Mouse (Mus musculus) ES-E14 (cell line): ENCODE results near the gene Gm960. TPM values are rescaled to one million over a fixed set of nuclear protein-coding genes. Genes with fewer than 3 reads are reported as not detected.

Source experiments
- DNase-seq: peaks from one replicate; pipeline ENCODE4 v3.0.0-alpha.2; 2013; ENCODE audit warnings: low read depth, low spot score
- H3K27ac ChIP-seq: 2 replicates; pipeline ENCODE4 v1.5.1; 2012; ENCODE audit warnings: low read depth, mild to moderate bottlenecking, low read length, moderate library complexity, mixed read lengths; ENCODE audit not compliant: poor library complexity, insufficient read depth, severe bottlenecking
- H3K36me3 ChIP-seq: 2 replicates; pipeline ENCODE4 v1.6.1; 2012; ENCODE audit warnings: mild to moderate bottlenecking, low read length, moderate library complexity, mixed read lengths; ENCODE audit not compliant: control insufficient read depth, poor library complexity, insufficient read depth, severe bottlenecking
- H3K4me1 ChIP-seq, 2 experiments: fragments of 150-350 bp in 1 of 2; sonication (generic) in 1 of 2; 2 replicates each; pipeline ENCODE4 v1.6.1; 2012; ENCODE audit warnings: low read length in 2 of 2, mild to moderate bottlenecking in 1 of 2, mixed read lengths in 1 of 2; ENCODE audit not compliant: control insufficient read depth in 2 of 2, insufficient read depth in 2 of 2, poor library complexity in 1 of 2
- H3K4me3 ChIP-seq, 2 experiments: fragments of 150-350 bp in 1 of 2; sonication (generic) in 1 of 2; 2 replicates each; pipeline ENCODE4 v1.5.1; 2012; ENCODE audit warnings: low read length in 2 of 2, low read depth in 1 of 2, mild to moderate bottlenecking in 1 of 2, mixed read lengths in 1 of 2; ENCODE audit not compliant: insufficient read depth in 1 of 2, poor library complexity in 1 of 2, severe bottlenecking in 1 of 2
- H3K9ac ChIP-seq: 2 replicates; pipeline ENCODE4 v1.6.1; 2012; ENCODE audit warnings: low read depth, mild to moderate bottlenecking, low read length, mixed read lengths; ENCODE audit not compliant: poor library complexity, insufficient read depth, severe bottlenecking
- H3K9me3 ChIP-seq: fragments of 150-350 bp; sonication (generic); 2 replicates; pipeline ENCODE4 v1.6.1; 2012; ENCODE audit warnings: low read depth, mild to moderate bottlenecking, low read length; ENCODE audit not compliant: control insufficient read depth, insufficient read depth
- CHD2 ChIP-seq: IDR thresholded peaks from 2 replicates; pipeline ENCODE4 v1.6.1; 2014; ENCODE audit warnings: mild to moderate bottlenecking, low read depth, low read length, inconsistent platforms
- HCFC1 ChIP-seq: IDR thresholded peaks from 2 replicates; pipeline ENCODE4 v1.6.1; 2012; ENCODE audit warnings: low read length, inconsistent platforms, borderline replicate concordance; ENCODE audit not compliant: insufficient read depth
- MAFK ChIP-seq: IDR thresholded peaks from 2 replicates; pipeline ENCODE4 v1.6.1; 2014; ENCODE audit warnings: mild to moderate bottlenecking, low read depth, low read length, inconsistent platforms; ENCODE audit not compliant: insufficient read depth
- ZC3H11A ChIP-seq: IDR thresholded peaks from 2 replicates; pipeline ENCODE4 v1.6.1; 2012; ENCODE audit warnings: low read depth, mild to moderate bottlenecking, inconsistent platforms, low read length, borderline replicate concordance
- ZNF384 ChIP-seq: IDR thresholded peaks from 2 replicates; pipeline ENCODE4 v1.6.1; 2012; ENCODE audit warnings: low read depth, low read length, inconsistent platforms
- in situ Hi-C, 2 experiments: fragments of 600-800 bp; cut with MboI; formaldehyde crosslinking; loops; one replicate each; pipeline ENCODE4 v1.15.1; 2025; ENCODE audit warnings: low sequenced_read_pairs in 2 of 2, inconsistent platforms in 1 of 2; ENCODE audit not compliant: unreplicated experiment in 2 of 2
- total RNA-seq: library from RNA; depleted of rRNA; stranded (reverse); fragments of 300-350 nt; gene quantifications from 2 replicates; pipeline ENCODE4 v1.2.3, GENCODE M21; 2012

Gm960 gene
- total RNA-seq, 1 experiment = 1.1 TPM

DNA sequence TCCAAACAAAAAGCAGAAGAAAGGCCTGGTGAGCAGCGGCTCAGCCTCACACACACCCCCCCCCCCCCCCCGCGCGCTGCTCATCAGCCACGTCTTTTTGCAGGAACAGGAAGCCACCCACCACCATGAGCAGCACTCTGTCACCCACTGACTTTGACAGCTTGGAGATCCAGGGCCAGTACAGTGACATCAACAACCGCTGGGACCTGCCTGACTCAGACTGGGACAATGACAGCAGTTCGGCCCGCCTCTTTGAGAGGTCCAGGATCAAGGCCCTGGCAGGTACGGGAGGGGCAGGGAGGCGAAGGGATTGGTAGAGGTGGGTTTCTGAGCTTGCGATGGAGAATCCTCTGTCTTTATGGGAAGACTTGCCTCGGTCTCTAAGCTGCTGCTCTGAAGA is 20.2 kb upstream of the Gm960 start:
- Histone ChIP-seq H3K9ac (no peak overlapping the region), H3K27ac (peak overlapping the region; percentile 18; the same call in 1 of the 2 replicates), H3K4me1 (peaks cover 2 to 36% of the 10 kb centered on the region in 2 experiments; a peak in 3 of 4 replicates), H3K4me3 (no peak overlapping the region), H3K9me3 (no peaks in the 10 kb centered on the region), H3K36me3 (no peaks in the 10 kb centered on the region)
- TF ChIP-seq ZC3H11A (no peak), CHD2 (no peak), MAFK (no peak), ZNF384 (no peak), HCFC1 (no peak)
- no peak for DNase-seq
- in situ Hi-C loops = no loop called here

DNA sequence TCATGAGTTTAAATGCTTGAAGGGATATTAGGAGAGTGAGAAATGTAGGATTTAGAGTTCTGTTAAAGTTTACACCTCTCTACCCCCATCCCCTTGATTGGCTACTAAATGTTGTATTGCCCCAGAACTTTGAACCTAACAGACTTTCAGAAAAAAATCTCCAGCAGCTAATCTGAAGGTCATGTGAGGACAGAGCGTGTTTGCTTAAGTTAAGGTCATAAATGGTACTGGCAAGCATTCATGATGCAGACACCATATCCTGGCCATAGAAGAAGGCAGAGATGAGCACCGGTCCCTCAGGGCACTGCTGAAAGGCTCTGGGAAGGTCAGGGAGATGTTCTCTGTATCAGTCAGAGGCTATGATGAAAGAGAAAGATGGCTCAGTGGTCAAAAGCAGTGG is 18.8 kb upstream of the Gm960 start:
- H3K9ac ChIP-seq = no peak overlapping the region
- peaks cover 2 to 35% of the 10 kb centered on the region in 2 experiments; a peak in 3 of 4 replicates for H3K4me1 ChIP-seq
- in situ Hi-C loops = no loop called here
- DNase-seq = no peak
- no peaks in the 10 kb centered on the region for H3K9me3 ChIP-seq
- H3K36me3 ChIP-seq = no peaks in the 10 kb centered on the region
- TF ChIP-seq CHD2 = no peak
- TF ChIP-seq ZNF384 = no peak
- no peak for TF ChIP-seq ZC3H11A
- no peak for TF ChIP-seq HCFC1
- TF ChIP-seq MAFK = no peak
- no peak overlapping the region for H3K27ac ChIP-seq
- no peak overlapping the region for H3K4me3 ChIP-seq

DNA sequence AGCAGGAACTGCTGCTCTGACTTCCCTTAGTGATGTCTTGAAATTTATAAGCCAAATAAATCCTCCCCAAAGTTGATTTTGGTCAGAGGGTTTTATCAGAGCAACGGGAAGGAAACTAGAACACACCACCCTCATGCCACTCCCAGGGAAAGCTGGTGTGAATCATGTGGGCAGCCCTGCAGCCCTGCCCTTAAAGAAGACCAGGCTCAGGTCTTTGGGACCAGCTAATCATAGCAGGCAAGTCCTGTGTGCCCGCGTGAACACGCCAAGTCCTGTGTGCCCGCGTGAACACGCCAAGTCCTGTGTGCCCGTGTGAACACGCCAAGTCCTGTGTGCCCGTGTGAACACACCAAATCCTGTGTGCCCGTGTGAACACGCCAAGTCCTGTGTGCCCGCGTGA is 18.3 kb upstream of the Gm960 start:
- Histone ChIP-seq H3K27ac (no peak overlapping the region), H3K4me1 (peaks cover 2 to 30% of the 10 kb centered on the region in 2 experiments; a peak in 3 of 4 replicates), H3K36me3 (no peaks in the 10 kb centered on the region), H3K9ac (no peak overlapping the region), H3K4me3 (no peak overlapping the region), H3K9me3 (no peaks in the 10 kb centered on the region)
- TF ChIP-seq ZC3H11A (no peak), MAFK (no peak), CHD2 (no peak), HCFC1 (no peak), ZNF384 (no peak)
- no peak for DNase-seq
- in situ Hi-C loops = no loop called here

DNA sequence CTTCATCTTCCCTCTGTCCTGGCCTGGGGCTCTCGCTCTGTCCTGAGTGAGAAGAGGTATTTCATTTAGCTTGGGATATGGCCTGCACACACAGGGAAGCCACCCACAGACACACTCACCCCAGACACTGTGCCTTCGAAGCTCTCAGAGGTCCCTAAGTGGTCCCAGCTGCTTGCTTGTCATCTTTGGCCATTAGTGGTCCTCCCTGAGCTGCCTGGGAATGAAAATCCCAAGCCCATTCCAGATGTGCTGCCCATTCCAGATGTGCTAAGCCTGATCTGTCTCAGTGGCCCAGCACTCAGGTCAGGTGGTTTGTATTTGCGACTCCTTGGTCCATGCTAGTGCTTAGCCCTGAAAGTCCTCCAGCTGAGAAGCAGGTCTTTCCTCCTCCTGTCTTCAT is 15.4 kb upstream of the Gm960 start:
- Histone ChIP-seq H3K9me3 (no peaks in the 10 kb centered on the region), H3K36me3 (no peaks in the 10 kb centered on the region), H3K9ac (no peak overlapping the region), H3K27ac (no peak overlapping the region), H3K4me1 (peaks cover 0 to 12% of the 10 kb centered on the region in 2 experiments; a peak in 2 of 4 replicates), H3K4me3 (no peak overlapping the region)
- no peak for DNase-seq
- no peak for TF ChIP-seq CHD2
- TF ChIP-seq ZNF384 = no peak
- TF ChIP-seq HCFC1 = no peak
- TF ChIP-seq MAFK = no peak
- TF ChIP-seq ZC3H11A = no peak
- in situ Hi-C loops = no loop called here

DNA sequence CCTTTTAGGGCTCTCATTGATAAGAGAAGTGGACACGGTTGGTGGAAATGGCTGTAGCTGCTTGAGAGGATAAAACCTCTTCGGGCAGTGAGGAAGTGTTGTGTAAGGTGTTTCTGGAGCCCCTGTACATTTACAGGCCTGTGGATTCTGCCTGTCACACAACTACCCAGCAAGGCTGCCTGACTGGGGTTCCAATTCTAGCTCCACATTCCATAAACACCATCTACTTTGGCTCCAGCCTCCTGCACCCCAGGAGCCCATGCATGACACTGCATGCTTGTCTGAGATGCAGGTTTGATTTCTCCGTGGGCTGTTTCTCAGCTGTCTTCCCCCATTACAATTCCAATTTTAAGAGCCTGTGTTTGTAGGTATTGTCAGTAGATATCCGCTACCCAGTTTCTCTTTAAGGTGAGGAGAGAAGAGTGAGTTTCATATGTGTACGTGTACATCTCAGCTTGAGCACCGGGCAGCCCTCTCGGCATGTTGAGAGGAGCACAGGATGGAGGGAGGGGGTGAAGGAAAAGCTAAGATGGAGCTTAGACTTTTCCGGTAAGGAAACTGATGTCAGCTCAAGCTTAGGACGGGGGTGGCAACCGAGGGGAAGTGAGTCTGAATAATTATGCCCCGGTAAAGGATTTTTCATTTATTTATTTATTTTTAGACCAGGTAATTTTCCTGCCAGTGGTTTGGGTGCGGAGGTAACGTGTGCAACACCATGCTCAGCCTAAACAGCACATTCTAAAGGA is 14.5 kb upstream of the Gm960 start:
- no peaks in the 10 kb centered on the region for H3K9me3 ChIP-seq
- 0 out of 2 replicates have a peak overlapping the region, but pooled peaks have one; percentile 65 for H3K9ac ChIP-seq
- no peak for TF ChIP-seq ZNF384
- TF ChIP-seq MAFK = no peak
- TF ChIP-seq CHD2 = no peak
- TF ChIP-seq ZC3H11A = no peak
- no peak for TF ChIP-seq HCFC1
- no peak for DNase-seq
- H3K36me3 ChIP-seq = no peaks in the 10 kb centered on the region
- in situ Hi-C loops = no loop called here
- H3K27ac ChIP-seq = no peak overlapping the region
- H3K4me1 ChIP-seq = peaks cover 0 to 6% of the 10 kb centered on the region in 2 experiments; a peak in 1 of 4 replicates
- peak overlapping the region; percentile 65 to 82 for H3K4me3 ChIP-seq
